Comparison of ENCODE assay signal across 8 mouse cellular contexts in genomic region chr11:115266400-115266778, GRCm38 (mm10). TPM values are rescaled to one million over a fixed set of nuclear protein-coding genes. Genes with fewer than 3 reads are reported as not detected.
A peak's percentile ranks its signal among the peaks of the same experiment; 100 is the strongest.
DNase-seq lines count a peak whose midpoint lies in the region; ATAC-seq and TF ChIP-seq lines count a peak whose summit lies in the region.

No protein-coding gene starts in this region.

- WGBS in embryonic facial prominence, embryonic 15.5 days = 2% methylated on average over 22 of the region's 22 CpGs
- 3% methylated on average over 22 of the region's 22 CpGs for WGBS in limb, embryonic 15.5 days

- TF ChIP-seq CTCF in gastrocnemius, adult 2 months (IDR thresholded peaks at IDR 0.05) = no peak
- TF ChIP-seq CTCF in E14TG2a.4 (conservative IDR thresholded peaks at IDR 0.05; ENCODE audit: low read length) = no peak

- ATAC-seq in embryonic facial prominence, embryonic 15.5 days (ENCODE audit: insufficient number of reproducible peaks, low FRiP score, low TSS enrichment, low read depth) = no peak
- no peak for ATAC-seq in limb, embryonic 15.5 days (ENCODE audit: insufficient number of reproducible peaks, low FRiP score, low TSS enrichment, low read depth)

- no peak overlapping the region for H3K9ac ChIP-seq in embryonic facial prominence, embryonic 15.5 days
- H3K9ac ChIP-seq in limb, embryonic 15.5 days = 0 out of 2 replicates have a peak overlapping the region, but pooled peaks have one; percentile 7

- peaks cover 76% of the 10 kb centered on the region for H3K27me3 ChIP-seq in E14TG2a.4 (ENCODE audit: insufficient read depth, low read length)
- H3K27me3 ChIP-seq in embryonic facial prominence, embryonic 15.5 days = peaks cover 82% of the 10 kb centered on the region
- H3K27me3 ChIP-seq in limb, embryonic 15.5 days = peaks cover 83% of the 10 kb centered on the region

- H3K9me3 ChIP-seq in E14TG2a.4 (ENCODE audit: low read length) = no peaks in the 10 kb centered on the region
- no peaks in the 10 kb centered on the region for H3K9me3 ChIP-seq in embryonic facial prominence, embryonic 15.5 days (replicated peaks)
- H3K9me3 ChIP-seq in limb, embryonic 15.5 days = no peaks in the 10 kb centered on the region

- no peak overlapping the region for H3K27ac ChIP-seq in gastrocnemius, adult 2 months
- no peak overlapping the region for H3K27ac ChIP-seq in embryonic facial prominence, embryonic 15.5 days (replicated peaks)
- no peak overlapping the region for H3K27ac ChIP-seq in limb, embryonic 15.5 days

- H3K36me3 ChIP-seq in E14TG2a.4 (ENCODE audit: insufficient read depth, low read length) = peaks cover 21% of the 10 kb centered on the region
- H3K36me3 ChIP-seq in embryonic facial prominence, embryonic 15.5 days = peaks cover 9% of the 10 kb centered on the region
- H3K36me3 ChIP-seq in limb, embryonic 15.5 days = peaks cover 26% of the 10 kb centered on the region

- peak overlapping the region; percentile 63 for H3K4me3 ChIP-seq in gastrocnemius, adult 2 months
- peak overlapping the region; percentile 75 for H3K4me3 ChIP-seq in E14TG2a.4 (replicated peaks; ENCODE audit: low read length)
- H3K4me3 ChIP-seq in embryonic facial prominence, embryonic 15.5 days (replicated peaks) = peak overlapping the region; percentile 39
- peak overlapping the region; percentile 35 for H3K4me3 ChIP-seq in limb, embryonic 15.5 days

- H3K4me2 ChIP-seq in embryonic facial prominence, embryonic 15.5 days (replicated peaks) = peak overlapping the region; percentile 72
- peak overlapping the region; percentile 64 for H3K4me2 ChIP-seq in limb, embryonic 15.5 days

- intact Hi-C loops in gastrocnemius, adult 2 months (cut with DNase I) = no loop called here

- no peak for DNase-seq in gastrocnemius, adult 2 months
- no peak for DNase-seq in gastrocnemius, adult 18-20 months (ENCODE audit: low spot score)
- no peak for DNase-seq in T-cell, adult 2 months (ENCODE audit: low spot score)
- no peak for DNase-seq in urinary bladder, postnatal 14 days (ENCODE audit: low spot score)
- no peak for DNase-seq in testis, postnatal 10 days (ENCODE audit: low spot score)

- peaks cover 66% of the 10 kb centered on the region for H3K4me1 ChIP-seq in E14TG2a.4 (replicated peaks; ENCODE audit: low read depth, low read length)
- peaks cover 27% of the 10 kb centered on the region for H3K4me1 ChIP-seq in embryonic facial prominence, embryonic 15.5 days
- H3K4me1 ChIP-seq in limb, embryonic 15.5 days = peaks cover 27% of the 10 kb centered on the region

RNA-seq across cellular contexts. Expression of gene Grin2c, which starts 0.7 kb away (rescaled TPM):
- under 1 TPM in 1 of 2 experiments, not detected in 1; 0.06 TPM for total RNA-seq in gastrocnemius, adult 2 months (2021)
- total RNA-seq in gastrocnemius, adult 18-20 months (2021) = under 1 TPM; 0.05 to 0.14 TPM
- polyA plus RNA-seq in embryonic facial prominence, embryonic 15.5 days (2015; fragmentation: Nextera tagmentation; extraction: Ambion mirVana) = 0.05 TPM in 1 of 2 replicates, not detected in the other
- 0.05 TPM in 1 of 2 replicates, not detected in the other for polyA plus RNA-seq in limb, embryonic 15.5 days (2015; fragmentation: Nextera tagmentation; extraction: Ambion mirVana)

RNA-seq across cellular contexts. Expression of gene Fdxr, which starts 10.5 kb away (rescaled TPM):
- total RNA-seq in gastrocnemius, adult 2 months (2021) = 1 to 10 TPM; 2.9 to 4.4 TPM
- total RNA-seq in gastrocnemius, adult 18-20 months (2021) = 1 to 10 TPM; 3.2 TPM
- 16.0 and 17.0 TPM in 2 replicates for polyA plus RNA-seq in embryonic facial prominence, embryonic 15.5 days (2015; fragmentation: Nextera tagmentation; extraction: Ambion mirVana)
- polyA plus RNA-seq in limb, embryonic 15.5 days (2015; fragmentation: Nextera tagmentation; extraction: Ambion mirVana) = 15.2 and 16.6 TPM in 2 replicates

RNA-seq across cellular contexts. Expression of gene Fads6, which starts 31.1 kb away (rescaled TPM):
- total RNA-seq in gastrocnemius, adult 2 months (2021) = 1 to 10 TPM; 2.4 to 5.4 TPM
- total RNA-seq in gastrocnemius, adult 18-20 months (2021) = 1 to 10 TPM; 4.7 to 6.0 TPM
- 0.60 and 0.66 TPM in 2 replicates for polyA plus RNA-seq in embryonic facial prominence, embryonic 15.5 days (2015; fragmentation: Nextera tagmentation; extraction: Ambion mirVana)
- 0.16 and 0.24 TPM in 2 replicates for polyA plus RNA-seq in limb, embryonic 15.5 days (2015; fragmentation: Nextera tagmentation; extraction: Ambion mirVana)

RNA-seq across cellular contexts. Expression of gene Otop2, which starts 40.6 kb away (rescaled TPM):
- not detected for total RNA-seq in gastrocnemius, adult 2 months (2021)
- not detected for total RNA-seq in gastrocnemius, adult 18-20 months (2021)
- 0.21 and 0.32 TPM in 2 replicates for polyA plus RNA-seq in embryonic facial prominence, embryonic 15.5 days (2015; fragmentation: Nextera tagmentation; extraction: Ambion mirVana)
- polyA plus RNA-seq in limb, embryonic 15.5 days (2015; fragmentation: Nextera tagmentation; extraction: Ambion mirVana) = 0.31 TPM in 1 of 2 replicates, not detected in the other

RNA-seq across cellular contexts. Expression of gene Ush1g, which starts 55.5 kb away (rescaled TPM):
- total RNA-seq in gastrocnemius, adult 2 months (2021) = under 1 TPM; 0.61 to 0.81 TPM
- under 1 TPM; 0.16 to 0.19 TPM for total RNA-seq in gastrocnemius, adult 18-20 months (2021)
- polyA plus RNA-seq in embryonic facial prominence, embryonic 15.5 days (2015; fragmentation: Nextera tagmentation; extraction: Ambion mirVana) = 0.11 and 0.12 TPM in 2 replicates
- polyA plus RNA-seq in limb, embryonic 15.5 days (2015; fragmentation: Nextera tagmentation; extraction: Ambion mirVana) = 0.04 TPM in 1 of 2 replicates, not detected in the other
